Mouse (Mus musculus) liver, postnatal 0 days (tissue): Measurements from ENCODE around the gene Casd1.

Experiments
- CTCF ChIP-seq: sonication (generic); IDR thresholded peaks from 2 replicates; pipeline ENCODE4 v1.5.1; 2016; ENCODE audit warnings: antibody characterized with exemption, low read depth
- EP300 ChIP-seq: IDR thresholded peaks from 2 replicates; pipeline ENCODE4 v1.6.1; 2016; ENCODE audit warnings: antibody characterized with exemption, low read depth, mild to moderate bottlenecking

DNA sequence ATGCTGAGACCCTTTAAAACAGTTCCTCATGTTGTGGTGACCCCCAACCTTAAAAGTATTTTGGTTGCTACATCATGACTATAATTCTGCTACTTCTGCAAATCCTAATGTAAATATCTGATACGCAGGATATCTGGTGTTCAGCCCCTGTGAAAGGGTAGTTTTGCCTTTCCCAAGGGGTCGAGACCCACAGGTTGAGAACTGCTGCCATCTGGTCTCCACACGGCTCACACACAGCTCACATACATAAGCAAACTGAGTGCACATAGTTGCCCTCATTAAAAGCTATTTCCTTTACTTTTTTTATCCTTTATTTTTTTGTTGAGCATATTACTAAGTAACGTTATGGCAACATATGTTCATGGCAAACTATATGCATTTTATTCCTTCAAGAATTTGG is 30.2 kb upstream of the Casd1 start:
- no peak for TF ChIP-seq CTCF
- no peak for TF ChIP-seq EP300
